Mouse (Mus musculus): ENCODE measurements around the gene Pde1a. TPM values are rescaled to one million over a fixed set of nuclear protein-coding genes. Genes with fewer than 3 reads are reported as not detected.

Pde1a gene
- polyA plus RNA-seq, 1 experiment = not detected

DNA sequence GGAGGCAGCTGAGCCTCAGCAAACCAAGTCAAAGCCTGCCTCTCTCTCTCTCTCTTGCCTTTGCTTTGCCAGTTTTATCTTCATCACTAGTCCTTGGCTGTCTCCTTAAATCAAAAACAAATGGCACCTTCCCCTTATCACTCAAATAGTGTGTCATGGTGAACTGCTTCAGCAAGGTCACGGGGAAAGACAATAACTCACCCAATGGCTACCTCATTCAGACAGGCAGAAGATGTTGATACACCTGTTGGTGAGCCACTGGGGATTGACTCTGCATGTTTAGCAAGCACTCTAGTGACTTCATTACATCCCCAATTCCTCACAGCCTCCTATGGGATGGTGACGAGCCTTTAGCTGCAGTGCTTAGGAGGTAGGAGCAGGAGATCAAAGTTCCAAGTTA is 331.8 kb downstream of the Pde1a start:
- Histone ChIP-seq H3K9me3 (no peaks in the 10 kb centered on the region), H3K4me1 (no peaks in the 10 kb centered on the region), H3K36me3 (replicated peaks; ENCODE audit: low read length) (no peaks in the 10 kb centered on the region), H3K27me3 (replicated peaks) (peaks cover 5% of the 10 kb centered on the region), H3K4me3 (replicated peaks) (no peak overlapping the region)
- TF ChIP-seq GATA1 (IDR thresholded peaks at IDR 0.05; ENCODE audit: borderline replicate concordance, low read length) = no peak
- no peak for TF ChIP-seq FLI1 (IDR thresholded peaks at IDR 0.05; ENCODE audit: low read length)

- no peak for TF ChIP-seq FLI1 (IDR thresholded peaks at IDR 0.05; ENCODE audit: low read length)
- no peak for TF ChIP-seq GATA1 (IDR thresholded peaks at IDR 0.05; ENCODE audit: borderline replicate concordance, low read length)
Observed at GRCm38 (mm10) chr2:79793186-79793585, 336.1 kb downstream of the Pde1a start.

DNA sequence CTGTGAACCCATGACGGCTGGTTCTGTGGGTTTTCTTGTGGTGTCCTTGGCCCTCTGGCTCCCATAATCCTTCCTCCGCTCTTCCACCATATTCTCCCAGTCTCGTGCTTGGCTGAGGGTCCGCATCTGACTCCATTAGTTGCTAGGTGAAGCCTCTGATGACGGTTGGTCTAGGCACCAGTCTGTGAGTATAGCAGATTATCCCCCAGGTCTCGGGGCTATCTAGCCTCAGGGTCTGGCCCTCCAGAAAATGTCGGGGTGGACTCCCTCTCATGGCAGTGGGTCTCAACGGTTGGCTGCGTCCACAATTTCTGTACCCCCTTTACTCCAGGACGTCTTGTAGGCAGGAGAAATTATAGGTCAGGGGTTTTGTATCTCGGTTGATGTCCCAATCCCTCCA is 342.8 kb downstream of the Pde1a start:
- no peaks in the 10 kb centered on the region for H3K9me3 ChIP-seq
- H3K4me3 ChIP-seq (replicated peaks) = no peak overlapping the region
- peaks cover 2% of the 10 kb centered on the region for H3K27me3 ChIP-seq (replicated peaks)
- no peak for TF ChIP-seq FLI1 (IDR thresholded peaks at IDR 0.05; ENCODE audit: low read length)
- no peak for TF ChIP-seq GATA1 (IDR thresholded peaks at IDR 0.05; ENCODE audit: borderline replicate concordance, low read length)
- H3K36me3 ChIP-seq (replicated peaks; ENCODE audit: low read length) = no peaks in the 10 kb centered on the region
- no peaks in the 10 kb centered on the region for H3K4me1 ChIP-seq

More at GRCm38 (mm10) chr2:79793186-79793585, 336.1 kb downstream of the Pde1a start:
- H3K4me1 ChIP-seq = no peaks in the 10 kb centered on the region
- no peaks in the 10 kb centered on the region for H3K36me3 ChIP-seq (replicated peaks; ENCODE audit: low read length)
- peaks cover 2% of the 10 kb centered on the region for H3K27me3 ChIP-seq (replicated peaks)
- no peak overlapping the region for H3K4me3 ChIP-seq (replicated peaks)
- H3K9me3 ChIP-seq = no peaks in the 10 kb centered on the region

DNA sequence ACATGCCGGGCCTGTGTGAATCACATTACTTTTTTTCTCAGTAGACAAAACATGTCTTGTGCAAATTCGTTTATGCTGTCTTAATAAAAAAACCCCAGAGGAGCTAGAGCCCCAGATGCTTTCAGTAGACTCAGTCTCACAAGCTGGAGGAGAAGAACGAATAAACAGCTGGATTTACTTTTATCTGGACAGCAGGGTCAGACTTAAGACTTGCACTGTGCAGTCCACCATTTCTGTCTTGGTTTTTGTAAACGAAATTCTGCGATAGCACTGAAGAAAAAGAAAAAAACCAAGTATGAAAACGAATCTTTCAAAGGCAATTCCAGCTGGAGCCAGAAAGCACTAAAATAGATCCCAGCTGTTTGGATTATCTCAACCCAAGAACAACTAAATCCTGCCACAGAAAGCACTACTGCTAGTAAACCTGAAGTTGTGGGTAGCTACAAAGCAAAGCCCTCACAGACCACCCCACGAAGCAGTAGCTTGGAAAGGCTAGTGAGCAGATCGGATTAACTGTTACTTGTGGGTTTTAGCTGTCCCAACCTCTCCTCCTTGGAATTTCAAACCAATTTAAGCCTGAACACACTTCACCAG is 343.6 kb downstream of the Pde1a start:
- no peaks in the 10 kb centered on the region for H3K36me3 ChIP-seq (replicated peaks; ENCODE audit: low read length)
- no peaks in the 10 kb centered on the region for H3K4me1 ChIP-seq
- TF ChIP-seq GATA1 (IDR thresholded peaks at IDR 0.05; ENCODE audit: borderline replicate concordance, low read length) (no peak), FLI1 (IDR thresholded peaks at IDR 0.05; ENCODE audit: low read length) (no peak)
- peaks cover 2% of the 10 kb centered on the region for H3K27me3 ChIP-seq (replicated peaks)
- no peaks in the 10 kb centered on the region for H3K9me3 ChIP-seq
- H3K4me3 ChIP-seq (replicated peaks) = no peak overlapping the region

Other genes starting within 250 kb of the Pde1a start
- gene Prdx6b, start 163.0 kb upstream of the Pde1a start, polyA plus RNA-seq (2012; ENCODE audit: insufficient read depth, low replicate concordance) = not detected in 2 replicates
- gene Dnajc10, start 186.0 kb upstream of the Pde1a start, polyA plus RNA-seq (2012; ENCODE audit: insufficient read depth, low replicate concordance) = 2.5 and 7.7 TPM in 2 replicates